Mouse (Mus musculus) T-helper 2 cell (primary cell): ENCODE measurements at regions not wholly inside any gene's neighbourhood (a gene's known extent, or its start where the extent isn't known, plus 50 kb on each side); places are given as distances from the start of the nearest gene placed in this dataset.

Source experiments
- in situ Hi-C: fragments of 300-600 bp; cut with MboI, MseI; formaldehyde crosslinking; loops from one replicate; pipeline ENCODE4 v1.15.1; 2025; ENCODE audit warnings: high pct_unique_total_duplicates

DNA sequence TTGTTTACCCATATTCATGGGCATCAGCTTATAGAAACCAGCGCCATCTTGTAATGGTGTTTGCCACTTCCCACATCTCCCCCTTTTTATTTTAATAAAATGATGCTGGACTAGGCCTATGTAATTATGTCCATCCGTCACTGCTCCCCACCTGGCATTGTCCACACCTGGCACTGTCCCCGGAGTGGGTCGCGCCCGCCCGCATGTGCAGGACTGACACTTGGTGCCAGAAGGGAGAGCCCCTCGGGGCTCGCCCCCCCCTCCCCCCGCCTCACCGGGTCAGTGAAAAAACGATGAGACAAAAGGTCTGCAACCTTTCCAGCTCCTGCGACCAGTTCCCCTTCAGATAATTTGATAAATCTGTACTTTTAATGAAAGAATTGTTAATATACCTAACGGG lies 450.8 kb upstream of the Epha6 start:
- in situ Hi-C loops: loop anchor here (10.0 kb wide), 1 partner anchor 1189 kb away; no protein-coding TSS in a partner anchor

DNA sequence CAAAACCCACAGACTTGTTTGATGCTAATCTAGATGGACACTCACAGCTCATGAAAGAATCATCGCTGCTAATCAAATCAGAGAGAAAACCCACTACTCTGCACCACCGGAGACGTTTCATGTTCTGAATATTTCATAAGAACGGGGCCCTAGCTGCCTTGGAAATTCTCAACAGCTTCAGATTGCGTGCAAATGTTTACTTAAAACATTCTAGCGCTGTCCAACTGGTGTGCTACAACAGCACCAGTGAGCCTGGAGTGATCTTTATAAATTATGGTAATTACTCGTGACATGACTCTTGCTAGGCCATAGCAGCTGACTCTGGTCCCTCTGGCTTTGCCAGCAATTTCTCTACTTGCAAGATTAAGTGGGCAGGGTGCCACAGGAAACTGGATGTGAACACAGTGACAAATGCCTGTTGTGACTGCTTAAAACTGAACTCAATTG lies 435.8 kb upstream of the Epha6 start:
- in situ Hi-C loops: no loop called here
